Mouse (Mus musculus) neural tube, embryonic 10.5 days (tissue): Measurements from ENCODE around the gene Rab37.

Experiments used
- DNase-seq: peaks from one replicate; pipeline ENCODE4 v3.0.0-alpha.2; 2017; ENCODE audit warnings: low spot score; ENCODE audit errors: extremely low spot score

The Rab37 gene

DNA sequence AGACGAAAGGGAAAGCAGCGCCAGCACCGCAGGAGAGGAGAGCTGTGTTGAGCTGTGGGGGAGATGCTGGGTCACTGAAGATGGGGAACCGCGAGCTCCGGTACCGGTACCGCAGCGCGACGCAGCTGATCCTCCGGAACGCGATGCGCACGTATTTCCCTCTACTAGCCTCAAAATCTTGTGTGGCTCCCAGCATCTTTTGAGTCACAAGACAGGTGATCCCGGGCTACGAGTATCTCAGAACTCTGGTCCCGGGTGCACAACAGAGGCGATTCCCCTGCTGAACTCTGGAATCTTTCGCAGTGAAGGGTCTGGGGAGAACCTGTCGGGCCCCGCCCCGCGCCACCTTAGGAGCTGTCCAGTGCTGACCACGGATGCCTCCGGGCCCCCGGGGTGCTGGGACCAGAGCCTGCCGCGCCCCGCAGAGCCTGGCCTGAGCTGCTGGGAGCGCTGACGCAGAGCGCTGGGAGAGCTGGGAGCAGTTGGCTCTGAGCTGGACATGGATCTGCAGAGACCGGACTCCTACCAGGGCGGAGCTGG lies at the start of gene Rab37:
Rab37 (plus strand) TSS at position 70 of the 540 bp plus-strand sequence.
- DNase-seq = peak; percentile 51

DNA sequence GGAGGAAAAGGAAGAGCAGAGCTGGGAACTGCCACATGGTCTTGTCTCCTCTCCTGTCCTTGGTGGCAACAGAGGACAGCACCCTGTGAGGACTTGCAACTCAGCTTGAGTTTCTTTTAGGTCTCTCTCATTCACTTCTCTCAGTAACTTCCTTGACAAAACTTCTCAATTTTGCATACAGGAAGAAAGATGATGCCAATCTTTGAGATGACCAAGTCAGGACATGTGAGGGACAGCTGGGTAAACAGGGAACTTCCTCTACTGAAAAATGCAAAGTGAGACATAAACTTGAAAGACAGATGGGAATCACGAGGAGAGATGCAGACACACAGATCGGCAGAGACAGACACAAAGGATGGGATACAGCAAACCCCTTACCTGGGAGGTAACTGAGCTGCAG lies 43.0 kb upstream of the Rab37 start, which contains the start of gene Cd300ld3:
Cd300ld3 (minus strand) TSS at position 151 of the 400 bp plus-strand sequence.
- DNase-seq = no peak

DNA sequence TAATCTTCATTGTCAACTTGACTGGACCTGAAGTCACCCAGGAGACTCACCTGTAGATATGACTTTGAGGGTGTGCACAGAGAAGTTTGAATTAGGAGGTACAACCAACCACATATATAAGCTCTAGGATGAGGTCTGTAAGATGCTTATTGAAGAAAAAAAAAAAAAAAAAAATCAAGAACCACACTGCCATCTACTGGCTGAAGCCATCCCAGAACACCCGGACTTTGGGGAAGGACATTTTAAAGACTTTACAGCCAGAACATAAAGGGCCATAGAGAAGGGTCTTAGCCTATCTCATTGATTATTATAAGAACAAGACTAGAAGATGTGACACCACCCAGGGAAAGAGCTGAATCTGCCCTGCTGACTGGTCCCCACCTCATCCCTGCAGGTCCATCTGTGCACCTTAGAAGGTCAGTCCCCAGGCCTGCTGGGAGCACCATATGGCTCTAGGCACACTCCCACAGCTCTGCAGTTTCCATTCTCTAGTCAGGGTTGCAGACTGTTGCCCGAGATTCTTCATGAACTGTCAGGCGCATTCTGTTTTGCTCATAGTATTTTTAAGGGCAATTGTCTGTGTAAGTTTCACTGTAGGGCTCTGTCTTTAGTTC lies 41.8 kb upstream of the Rab37 start:
- no peak for DNase-seq

DNA sequence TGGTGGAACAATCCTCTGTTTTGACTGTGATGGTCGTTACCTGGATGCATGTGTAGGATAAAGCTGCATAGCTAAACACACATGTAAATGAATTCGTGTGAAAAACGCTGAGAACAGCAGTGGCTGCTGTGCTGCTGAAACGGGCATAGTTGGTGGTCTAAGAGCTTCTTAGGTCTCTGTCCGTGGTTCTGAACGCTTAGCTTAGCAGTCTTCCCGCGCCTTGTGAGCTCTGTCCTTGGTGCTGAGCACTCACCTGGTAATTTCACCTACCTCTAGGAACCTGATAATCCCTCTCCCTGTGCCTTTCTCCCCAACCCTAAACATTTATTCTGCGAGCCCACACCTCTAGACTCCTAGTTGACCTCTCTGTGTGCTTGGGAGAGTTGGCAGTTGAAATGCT lies 39.0 kb upstream of the Rab37 start:
- peak; percentile 50 for DNase-seq

DNA sequence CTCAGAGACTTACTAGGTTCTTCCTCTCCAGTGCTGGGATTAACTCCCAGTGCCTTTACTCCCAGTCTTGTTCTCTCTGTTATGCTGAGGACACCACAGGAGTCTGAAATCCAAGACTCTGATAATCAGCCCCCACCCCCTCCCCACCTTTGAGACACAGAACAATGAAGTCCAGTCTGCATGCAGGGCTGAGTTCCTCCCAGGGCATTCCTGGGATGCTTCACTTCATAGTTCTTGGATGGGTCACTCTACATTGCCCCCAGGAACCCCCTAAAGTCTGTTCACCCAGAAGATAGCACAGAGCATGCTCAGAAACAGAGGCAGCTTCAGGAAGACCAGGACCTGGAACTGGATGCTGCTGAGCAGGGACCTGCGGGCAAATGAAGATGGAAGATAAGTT lies 38.2 kb upstream of the Rab37 start:
- DNase-seq = no peak

DNA sequence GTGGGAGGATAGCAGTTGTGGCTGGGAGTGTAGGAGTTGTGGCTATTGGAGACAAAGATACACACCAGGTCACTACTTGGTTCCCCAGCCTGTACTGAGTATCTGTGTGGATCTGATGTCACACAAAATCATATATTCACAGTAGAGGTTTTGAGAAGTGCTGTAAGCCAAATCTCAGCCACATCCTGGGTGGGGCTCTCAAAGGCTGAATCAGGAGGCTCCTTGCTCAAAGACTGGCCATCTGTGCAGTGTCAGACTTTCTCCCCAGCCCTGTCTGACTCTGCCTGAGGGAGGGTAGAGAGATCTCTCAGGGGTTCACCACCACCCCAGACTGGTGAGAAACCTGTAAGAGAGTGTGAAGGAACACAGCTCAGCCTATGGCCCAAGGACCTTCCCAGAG lies 36.7 kb upstream of the Rab37 start:
- DNase-seq = no peak

DNA sequence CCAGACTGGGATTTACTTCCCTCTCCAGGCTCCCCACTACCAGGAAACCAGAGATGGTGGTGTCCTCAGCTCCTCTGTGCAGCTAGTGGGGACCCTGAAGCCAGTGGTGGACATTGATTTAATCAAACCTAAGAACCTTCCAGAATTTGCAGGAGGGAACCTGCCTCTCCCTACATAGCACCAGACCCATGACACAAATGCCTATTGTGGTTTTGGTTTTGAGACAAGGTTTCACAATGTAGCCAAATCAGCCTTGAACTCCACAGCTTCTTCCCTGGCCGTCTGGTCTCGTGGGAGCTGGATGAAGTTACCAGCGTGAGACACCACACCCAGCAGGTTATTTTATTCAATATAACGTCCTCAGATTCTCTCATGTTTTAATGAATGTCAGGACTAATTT lies 32.5 kb upstream of the Rab37 start:
- DNase-seq = no peak

DNA sequence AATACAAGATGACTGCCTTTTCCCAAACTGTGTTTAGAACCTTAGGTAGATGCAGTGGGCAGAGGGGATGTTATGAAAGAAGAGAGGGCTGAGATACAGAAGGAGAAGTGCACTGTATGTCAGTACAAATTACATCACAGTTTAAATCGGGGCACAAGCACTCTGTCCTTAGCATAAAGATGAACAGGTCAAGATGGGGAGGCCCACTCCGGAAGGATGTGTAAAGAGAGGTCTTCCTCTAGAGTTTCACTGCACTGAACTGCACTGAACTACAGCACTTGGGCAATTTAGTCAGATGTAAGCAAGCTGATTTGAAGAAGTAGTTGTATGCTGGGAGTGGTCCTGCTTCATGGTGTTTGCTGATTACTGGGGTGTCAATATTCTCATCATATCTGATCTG lies 31.4 kb upstream of the Rab37 start:
- no peak for DNase-seq

DNA sequence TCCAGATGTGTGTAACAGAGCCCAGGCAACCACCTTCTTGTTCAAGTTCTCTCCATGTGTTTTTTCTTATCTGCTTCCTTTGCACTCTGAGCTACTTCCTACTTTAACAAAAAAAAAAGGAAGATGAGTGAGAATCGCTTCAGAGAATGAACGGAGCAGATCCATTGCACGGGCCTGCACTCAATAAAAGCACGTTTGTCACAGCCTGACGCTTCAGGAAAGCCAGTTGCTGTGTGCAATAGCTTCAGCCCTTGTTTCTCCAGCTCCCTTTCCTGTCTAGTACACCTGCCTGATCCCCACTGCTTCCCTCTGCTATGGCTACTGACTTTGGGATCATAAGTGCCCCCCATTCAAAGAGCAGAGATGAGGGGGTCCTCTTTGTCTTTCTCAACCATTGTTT lies 29.2 kb upstream of the Rab37 start, which contains the start of gene Cd300e:
Cd300e (minus strand) TSS at position 101 of the 400 bp plus-strand sequence.
- no peak for DNase-seq

DNA sequence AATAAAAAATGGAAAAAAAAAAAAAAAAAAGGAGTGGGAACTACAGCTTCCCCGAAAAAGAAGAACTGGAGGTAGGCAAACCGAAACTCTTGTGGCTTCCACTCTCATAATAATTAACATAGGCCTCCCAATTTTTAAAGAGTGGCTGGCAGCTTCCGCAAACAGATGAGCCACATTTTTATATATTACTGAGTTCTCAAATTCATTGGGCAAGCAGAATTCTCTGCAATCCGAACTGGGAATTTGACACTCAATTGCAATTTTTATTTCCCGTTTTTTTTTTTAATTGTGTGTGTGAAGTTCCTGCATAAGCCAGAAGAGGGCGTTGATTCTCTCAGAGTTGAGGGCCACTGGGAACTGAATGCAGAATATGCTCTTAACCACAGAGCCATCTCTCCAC lies 24.5 kb upstream of the Rab37 start:
- DNase-seq = no peak

DNA sequence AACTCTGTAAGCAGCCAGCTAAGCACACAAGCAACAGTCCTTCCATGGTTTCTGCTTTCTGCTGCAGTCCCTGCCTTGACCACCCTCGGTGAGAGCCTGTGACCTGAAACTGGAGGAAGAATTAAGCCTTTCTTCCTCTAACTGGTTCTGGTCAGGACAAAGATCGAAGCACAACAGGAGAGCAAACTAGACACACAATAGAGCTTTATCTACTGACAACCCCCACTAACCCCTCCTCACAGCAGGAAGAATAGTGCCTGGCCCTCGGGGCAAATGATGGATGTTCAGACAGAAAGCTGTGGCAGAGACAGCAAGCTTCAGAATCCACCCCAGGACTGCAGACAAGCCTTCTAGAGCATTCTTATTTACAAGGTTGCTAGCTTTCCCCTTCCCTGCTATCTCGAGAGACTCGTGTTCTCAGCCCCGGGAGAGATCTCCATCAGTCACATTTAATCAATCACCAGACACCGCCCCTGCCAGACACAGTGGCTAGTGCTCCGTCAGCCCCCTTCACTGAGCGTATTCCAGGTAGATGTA lies 20.1 kb upstream of the Rab37 start:
- peak; percentile 57 for DNase-seq

DNA sequence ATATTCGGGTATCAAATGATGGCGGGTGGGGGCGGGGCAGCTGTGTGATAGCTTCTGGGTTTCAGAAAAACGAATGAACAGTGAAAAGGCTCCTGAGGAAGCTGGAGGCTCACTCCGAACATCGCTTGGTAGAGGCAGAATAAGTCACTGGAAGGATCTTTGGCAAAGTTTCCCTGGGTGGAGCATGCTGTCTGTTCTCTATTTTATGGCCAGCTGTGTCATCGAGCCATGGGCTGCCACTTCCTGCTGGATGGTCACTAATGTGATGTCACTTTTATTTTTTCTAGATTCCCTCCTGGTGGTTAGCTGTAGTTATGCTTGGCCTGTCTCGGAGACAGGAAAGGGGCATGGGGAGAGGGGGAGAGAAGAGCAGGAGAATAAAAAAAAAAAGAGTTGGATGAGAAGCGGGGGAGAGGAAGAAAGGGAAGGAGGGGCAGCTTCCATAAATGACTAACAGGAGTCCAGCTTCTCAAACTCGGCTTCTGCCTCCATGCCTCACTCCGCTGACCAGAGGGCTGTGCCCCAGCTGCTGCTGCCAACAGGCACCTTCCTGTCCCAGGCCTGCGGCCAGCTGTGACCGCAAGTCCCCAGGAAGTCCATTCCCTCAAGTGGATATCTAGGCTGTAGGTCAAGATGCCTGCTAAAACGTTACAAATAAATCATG lies 19.5 kb upstream of the Rab37 start:
- DNase-seq = peak; percentile 60

DNA sequence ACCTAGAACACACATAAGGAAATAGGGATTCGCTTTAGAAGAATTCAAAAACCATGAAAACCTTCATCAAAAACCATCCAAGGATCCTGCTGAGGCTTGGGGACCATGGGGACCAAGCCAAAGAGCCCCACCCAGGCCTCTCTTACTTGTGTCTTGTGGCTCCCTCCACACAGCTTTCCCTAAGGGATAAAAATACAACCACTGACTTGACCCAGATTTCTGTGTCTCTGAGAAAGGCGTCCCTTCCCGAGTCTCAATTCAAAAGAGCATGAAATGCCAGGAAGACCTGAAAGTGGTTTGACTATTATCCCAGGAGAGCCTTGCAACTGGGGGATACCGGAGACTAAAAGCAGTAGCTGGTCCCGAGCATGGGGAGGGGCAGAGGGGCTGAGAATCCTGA lies 18.2 kb upstream of the Rab37 start:
- no peak for DNase-seq

DNA sequence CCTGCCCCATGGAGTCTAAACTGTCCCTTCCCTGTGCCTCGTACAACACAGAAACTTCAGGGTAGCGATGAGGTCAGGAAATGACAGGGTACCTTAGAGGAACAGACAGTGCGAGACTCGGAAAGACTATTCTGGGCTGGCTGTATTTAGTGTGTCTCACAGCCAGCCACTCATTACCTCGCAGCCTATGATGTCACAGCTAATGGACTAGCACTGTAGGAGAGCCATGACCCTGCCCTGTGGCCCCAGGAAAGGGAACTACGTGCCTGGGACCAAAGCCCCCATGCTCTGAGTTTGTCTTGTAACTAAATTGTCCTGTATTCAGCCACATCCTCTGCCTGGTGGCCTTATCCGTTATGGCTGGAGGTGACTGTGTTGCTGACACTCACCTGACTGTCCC lies 15.8 kb upstream of the Rab37 start:
- no peak for DNase-seq

DNA sequence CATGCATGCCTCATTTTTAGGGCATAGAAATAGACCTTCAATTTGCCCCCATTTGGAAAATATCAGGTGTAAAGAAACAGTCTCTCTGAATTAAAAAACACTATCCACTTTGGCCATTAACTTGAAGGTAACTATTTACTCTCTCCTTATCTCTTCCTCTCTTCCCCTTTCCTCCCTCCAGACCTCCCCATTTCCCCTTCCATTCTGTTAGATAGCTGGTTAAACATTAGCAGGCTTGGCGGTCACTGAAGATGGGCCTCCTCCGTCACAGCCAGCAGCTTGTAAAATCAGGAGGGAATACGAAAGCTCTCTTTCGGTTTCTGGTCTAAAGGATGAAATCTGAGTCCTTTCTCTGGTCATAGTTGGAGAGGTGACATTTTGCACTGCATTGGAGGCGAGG lies 15.4 kb upstream of the Rab37 start:
- DNase-seq = no peak

DNA sequence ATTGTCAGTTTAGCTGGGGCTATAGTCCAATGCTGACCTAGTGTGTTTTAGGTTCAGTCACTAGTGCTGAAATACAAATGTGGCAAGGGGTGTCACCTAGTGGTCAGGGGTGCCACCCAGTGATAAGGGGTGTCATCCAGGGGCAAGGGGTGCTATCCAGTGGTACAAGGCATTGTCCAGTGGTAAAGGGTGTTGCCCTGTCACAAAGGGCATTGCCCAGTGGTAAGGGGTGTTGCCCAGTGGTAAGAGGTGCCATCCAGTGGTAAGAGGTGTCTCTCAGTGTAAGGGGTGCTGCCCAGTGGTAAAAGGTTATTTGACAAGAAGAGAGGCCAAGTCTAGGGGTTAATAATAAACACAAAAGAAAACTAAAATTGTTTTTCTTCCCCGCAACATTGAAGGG lies 13.8 kb upstream of the Rab37 start:
- DNase-seq = no peak

DNA sequence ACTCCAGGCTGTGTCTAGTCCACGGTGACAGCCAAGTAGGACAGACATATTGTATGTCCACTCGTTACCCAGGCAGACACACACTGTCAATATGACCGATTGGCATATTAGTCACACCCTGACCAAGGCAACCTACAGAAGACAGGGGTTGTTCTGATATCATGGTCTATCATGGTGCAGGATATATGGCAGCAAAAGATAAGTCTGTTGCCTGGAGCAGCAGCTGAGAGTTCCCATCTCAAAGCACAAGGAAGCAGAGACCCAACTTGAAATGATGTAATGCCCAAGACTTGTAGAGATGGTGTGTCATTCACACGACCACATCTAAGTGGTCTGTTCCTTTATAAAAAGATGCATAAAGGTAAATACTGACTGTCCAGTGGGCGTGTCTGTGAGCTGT lies 12.6 kb upstream of the Rab37 start:
- DNase-seq = no peak

DNA sequence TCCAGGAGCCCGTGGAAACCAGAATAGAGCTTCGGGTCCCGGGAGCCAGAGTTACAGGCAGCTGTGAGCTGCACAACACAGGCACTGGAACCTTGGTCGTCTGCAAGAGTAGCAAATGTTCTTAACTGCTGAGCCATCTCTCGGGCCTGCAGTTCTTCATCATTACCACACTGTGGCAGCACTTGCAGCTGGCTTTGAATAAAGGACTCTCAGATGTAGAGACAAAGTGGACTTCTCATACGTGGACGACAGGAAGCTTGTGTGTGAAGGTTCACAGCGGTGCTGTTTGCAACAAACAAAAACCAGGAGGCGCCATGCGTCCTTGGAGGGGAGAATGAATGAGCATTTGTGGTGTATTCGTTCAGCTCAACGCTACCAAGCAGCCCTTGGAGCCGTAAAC lies 10.3 kb upstream of the Rab37 start:
- peak; percentile 57 for DNase-seq

DNA sequence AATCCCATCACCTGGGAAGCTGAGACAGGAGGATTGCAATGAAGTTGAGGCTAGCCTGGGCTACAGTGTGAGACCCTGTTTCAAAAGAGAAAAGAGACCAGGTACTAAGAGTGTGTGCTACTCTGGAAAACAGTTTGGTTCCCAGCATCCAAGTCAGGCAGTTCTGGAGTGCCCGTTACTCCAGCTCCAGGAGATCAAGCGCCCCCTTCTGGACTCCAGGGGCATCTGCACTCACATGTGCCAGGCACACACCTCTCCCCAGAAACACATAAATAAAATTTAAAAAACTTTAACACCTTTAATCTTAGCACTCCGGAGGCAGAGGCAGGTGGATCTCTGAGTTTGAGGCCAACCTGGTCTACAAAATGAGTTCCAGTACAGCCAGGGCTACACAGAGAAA lies 9.9 kb upstream of the Rab37 start:
- no peak for DNase-seq

DNA sequence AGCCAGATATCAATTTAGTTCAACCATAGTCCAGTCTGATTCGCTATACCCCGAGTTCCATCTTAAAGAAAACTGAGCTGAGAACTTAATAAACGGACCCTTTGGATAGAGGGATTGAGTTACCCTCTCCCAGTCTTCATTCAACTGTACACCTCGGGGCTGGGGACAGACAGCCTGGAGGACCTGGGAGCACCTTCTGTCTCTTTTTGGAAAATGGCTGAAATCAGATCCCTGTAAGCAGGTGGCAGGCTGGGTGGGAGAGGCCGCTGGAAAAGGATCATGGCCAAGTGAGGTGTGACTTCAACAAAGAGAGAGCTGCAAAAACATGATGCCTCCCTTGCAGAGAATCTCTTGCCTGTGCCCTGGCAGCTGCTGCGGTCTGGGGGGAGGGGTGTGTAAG lies 9.0 kb upstream of the Rab37 start:
- DNase-seq = no peak

DNA sequence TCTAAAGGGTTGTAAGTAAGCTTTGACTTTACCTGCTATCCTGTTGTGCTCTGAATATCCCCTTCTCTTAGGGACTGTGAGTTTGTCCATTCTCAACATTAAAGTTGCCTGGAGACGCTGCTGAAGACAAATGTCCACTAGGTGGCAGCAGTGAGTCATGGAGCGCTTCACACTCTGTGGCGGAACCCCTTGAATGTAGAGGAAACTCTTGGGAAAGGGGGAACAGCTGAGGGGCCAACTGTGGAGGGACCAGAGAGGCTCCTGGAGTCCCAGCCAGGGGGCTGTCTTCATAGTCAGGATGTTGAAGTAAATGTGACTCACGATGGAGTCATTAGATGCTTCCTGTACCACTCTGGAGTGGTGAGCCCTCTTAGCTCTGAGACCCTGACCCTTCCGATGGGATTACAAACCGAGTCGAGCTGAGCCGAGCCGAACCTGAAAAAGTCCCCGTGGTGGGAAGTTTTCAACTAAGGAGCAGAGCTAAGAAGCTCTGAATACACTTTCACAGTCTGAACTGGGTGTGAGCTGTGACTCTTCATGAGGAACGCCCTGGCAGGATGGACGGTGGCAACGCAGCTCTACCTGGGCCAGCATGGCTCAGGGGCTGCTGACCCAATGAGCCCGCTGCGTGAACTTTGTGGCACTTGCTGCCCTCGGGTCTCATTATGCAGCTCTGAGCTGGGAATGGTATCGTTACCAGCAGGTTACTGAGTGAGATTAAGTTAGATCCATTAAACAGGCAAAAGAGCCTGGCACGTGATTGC lies 7.7 kb upstream of the Rab37 start:
- DNase-seq = peak; percentile 80

DNA sequence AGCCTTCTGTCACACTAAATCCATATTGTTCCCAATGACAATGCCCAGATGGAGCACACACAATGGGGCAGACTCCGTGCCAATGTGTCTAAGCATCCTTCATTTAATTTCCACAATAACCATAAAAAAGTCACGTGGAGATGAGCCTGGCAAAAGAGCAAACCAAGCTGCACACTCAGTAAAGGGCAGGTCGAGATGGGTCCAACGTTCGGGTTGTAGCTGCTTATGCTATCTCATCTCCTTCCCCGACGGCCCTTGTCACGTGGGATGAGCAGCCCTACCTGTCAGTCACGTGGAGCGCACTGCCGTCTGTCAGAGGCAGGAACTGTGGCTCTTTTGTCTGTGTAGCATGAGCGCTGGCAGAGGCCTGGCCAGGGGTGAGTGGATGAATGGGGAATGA lies 6.6 kb upstream of the Rab37 start:
- DNase-seq = no peak
